Mouse (Mus musculus) embryonic facial prominence, embryonic 11.5 days (tissue): ENCODE data around the gene Irf1. TPM values are rescaled to one million over a fixed set of nuclear protein-coding genes. Genes with fewer than 3 reads are reported as not detected.
"Not testable (repeated sequence)": the region's sequence is repeated elsewhere in the genome, so short reads cannot be mapped to it uniquely, and the experiment has no call there.

Source experiments
- ATAC-seq: fragments of 200-750 bp; cut with Nextera tagmentation; replicated peaks from 2 replicates; pipeline ENCODE4 v1.8.0; 2017; ENCODE audit warnings: low read depth; ENCODE audit not compliant: insufficient number of reproducible peaks, low FRiP score, low TSS enrichment
- DNase-seq: peaks from one replicate; pipeline ENCODE4 v3.0.0-alpha.2; 2015; ENCODE audit warnings: low spot score
- H3K27ac ChIP-seq: fragments of 300-500 bp; sonication (generic); replicated peaks from 2 replicates; pipeline ENCODE4 v1.5.1; 2014; ENCODE audit warnings: mild to moderate bottlenecking, low read depth, low read length, control low read depth
- H3K27me3 ChIP-seq: fragments of 300-500 bp; sonication (generic); 2 replicates; pipeline ENCODE4 v1.6.1; 2014; ENCODE audit warnings: mild to moderate bottlenecking, low read length, moderate library complexity, mixed read lengths; ENCODE audit not compliant: control insufficient read depth, insufficient read depth
- H3K36me3 ChIP-seq: fragments of 300-500 bp; sonication (generic); replicated peaks from 2 replicates; pipeline ENCODE4 v1.6.1; 2014; ENCODE audit warnings: low read depth, mild to moderate bottlenecking, low read length, moderate library complexity, mixed read lengths; ENCODE audit not compliant: control insufficient read depth, insufficient read depth
- H3K4me1 ChIP-seq: fragments of 300-500 bp; sonication (generic); 2 replicates; pipeline ENCODE4 v1.6.1; 2014; ENCODE audit warnings: low read length, mixed read lengths; ENCODE audit not compliant: control insufficient read depth, insufficient read depth
- H3K4me2 ChIP-seq: fragments of 300-500 bp; sonication (generic); 2 replicates; pipeline ENCODE4 v1.6.1; 2014; ENCODE audit warnings: low read depth, mild to moderate bottlenecking, control low read depth, low read length, moderate library complexity
- H3K4me3 ChIP-seq: fragments of 300-500 bp; sonication (generic); 2 replicates; pipeline ENCODE4 v1.5.1; 2014; ENCODE audit warnings: low read depth, low read length, control low read depth
- H3K9ac ChIP-seq: fragments of 300-500 bp; sonication (generic); replicated peaks from 2 replicates; pipeline ENCODE4 v1.6.1; 2014; ENCODE audit warnings: mild to moderate bottlenecking, control low read depth, low read length
- H3K9me3 ChIP-seq: fragments of 300-500 bp; sonication (generic); replicated peaks from 2 replicates; pipeline ENCODE4 v1.6.1; 2016; ENCODE audit warnings: mild to moderate bottlenecking, low read length, inconsistent platforms, mixed read lengths; ENCODE audit not compliant: control insufficient read depth
- WGBS: fragments of 180-500 bp; shearing (Covaris S2); extraction: QIAGEN DNeasy Blood & Tissue Kit; methylation state at CpG from one replicate; pipeline ENCODE4 v1.1.7; 2014; 5-methylcytosine and 5-hydroxymethylcytosine counted together
- polyA plus RNA-seq: library from polyadenylated mRNA; unstranded; fragments of >200 nt; fragmentation: Nextera tagmentation; extraction: Ambion mirVana; gene quantifications from 2 replicates; pipeline ENCODE4 v1.2.1, GENCODE M21; 2014

Irf1 gene
- polyA plus RNA-seq, 1 experiment from 2014 or later, result 7.0 TPM

GRCm38 (mm10) chr11:53755011-53755595 is 14.7 kb upstream of the Irf1 start:
- Histone ChIP-seq H3K27ac (no peak overlapping the region), H3K4me3 (no peak overlapping the region), H3K36me3 (no peaks in the 10 kb centered on the region), H3K4me1 (no peaks in the 10 kb centered on the region), H3K4me2 (no peak overlapping the region), H3K27me3 (no peaks in the 10 kb centered on the region), H3K9me3 (no peaks in the 10 kb centered on the region), H3K9ac (no peak overlapping the region)
- 84% methylated on average over 12 of the region's 12 CpGs for WGBS
- DNase-seq (no peak), ATAC-seq (no peak)

- ATAC-seq, result no peak
- H3K4me2 ChIP-seq, result no peak overlapping the region
- H3K27ac ChIP-seq, result no peak overlapping the region
- DNase-seq, result no peak
- no peaks in the 10 kb centered on the region for H3K9me3 ChIP-seq
- H3K9ac ChIP-seq, result no peak overlapping the region
- H3K27me3 ChIP-seq, result no peaks in the 10 kb centered on the region; the same call in 1 of the 2 replicates
- H3K4me1 ChIP-seq, result no peaks in the 10 kb centered on the region
- WGBS, result 93% methylated on average over 4 of the region's 4 CpGs
- no peak overlapping the region for H3K4me3 ChIP-seq
- no peaks in the 10 kb centered on the region for H3K36me3 ChIP-seq
These were observed 12.2 kb upstream of the Irf1 start for GRCm38 (mm10) chr11:53757612-53758011.

GRCm38 (mm10) chr11:53758033-53758432 is 11.8 kb upstream of the Irf1 start:
- not testable (repeated sequence) for H3K9me3 ChIP-seq, H3K27me3 ChIP-seq, H3K4me2 ChIP-seq, H3K9ac ChIP-seq, H3K36me3 ChIP-seq, ATAC-seq, H3K4me1 ChIP-seq, DNase-seq, H3K27ac ChIP-seq, H3K4me3 ChIP-seq
- 69% methylated on average over 8 of the region's 9 CpGs for WGBS

GRCm38 (mm10) chr11:53758791-53759351 is 10.9 kb upstream of the Irf1 start:
- DNase-seq, result peak; percentile 24
- no peak for ATAC-seq
- Histone ChIP-seq H3K27me3 (no peaks in the 10 kb centered on the region; the same call in 1 of the 2 replicates), H3K4me3 (no peak overlapping the region), H3K4me2 (no peak overlapping the region), H3K4me1 (peaks cover 7% of the 10 kb centered on the region; the same call in 1 of the 2 replicates), H3K36me3 (no peaks in the 10 kb centered on the region), H3K9ac (no peak overlapping the region; the same call in 1 of the 2 replicates), H3K9me3 (no peaks in the 10 kb centered on the region), H3K27ac (no peak overlapping the region)
- 40% methylated on average over 6 of the region's 6 CpGs for WGBS

GRCm38 (mm10) chr11:53759545-53760406 is 10.0 kb upstream of the Irf1 start:
- no peak overlapping the region for H3K4me3 ChIP-seq
- H3K4me2 ChIP-seq, result no peak overlapping the region
- peak; percentile 27 for DNase-seq
- no peaks in the 10 kb centered on the region for H3K9me3 ChIP-seq
- no peak for ATAC-seq
- H3K36me3 ChIP-seq, result no peaks in the 10 kb centered on the region
- no peak overlapping the region for H3K9ac ChIP-seq
- H3K27ac ChIP-seq, result no peak overlapping the region
- H3K4me1 ChIP-seq, result peaks cover 7% of the 10 kb centered on the region; the same call in 1 of the 2 replicates
- H3K27me3 ChIP-seq, result no peaks in the 10 kb centered on the region; the same call in 1 of the 2 replicates
- 8% methylated on average over 22 of the region's 22 CpGs for WGBS

- WGBS, result 77% methylated on average over 5 of the region's 5 CpGs
- no peak overlapping the region for H3K27ac ChIP-seq
- no peaks in the 10 kb centered on the region for H3K36me3 ChIP-seq
- H3K4me3 ChIP-seq, result no peak overlapping the region
- H3K4me2 ChIP-seq, result no peak overlapping the region
- no peaks in the 10 kb centered on the region; the same call in 1 of the 2 replicates for H3K27me3 ChIP-seq
- H3K4me1 ChIP-seq, result peaks cover 7% of the 10 kb centered on the region; the same call in 1 of the 2 replicates
- DNase-seq, result no peak
- H3K9me3 ChIP-seq, result no peaks in the 10 kb centered on the region
- no peak for ATAC-seq
- no peak overlapping the region for H3K9ac ChIP-seq
These were observed 8.5 kb upstream of the Irf1 start for GRCm38 (mm10) chr11:53761284-53761683.

- H3K27ac ChIP-seq, result no peak overlapping the region
- H3K27me3 ChIP-seq, result no peaks in the 10 kb centered on the region; the same call in 1 of the 2 replicates
- no peak overlapping the region for H3K9ac ChIP-seq
- WGBS, result 62% methylated on average over 2 of the region's 2 CpGs
- peaks cover 7% of the 10 kb centered on the region; the same call in 1 of the 2 replicates for H3K4me1 ChIP-seq
- no peak for DNase-seq
- H3K4me3 ChIP-seq, result no peak overlapping the region
- no peak for ATAC-seq
- H3K9me3 ChIP-seq, result no peaks in the 10 kb centered on the region
- no peak overlapping the region for H3K4me2 ChIP-seq
- no peaks in the 10 kb centered on the region for H3K36me3 ChIP-seq
These were observed 8.0 kb upstream of the Irf1 start for GRCm38 (mm10) chr11:53761822-53762221.
